Mouse (Mus musculus) brain, adult 2 months (tissue): ENCODE results near the gene Actl10.
A peak's percentile ranks its signal among the peaks of the same experiment; 100 is the strongest.

Source experiments
- DNase-seq: peaks from one replicate; pipeline ENCODE4 v3.0.0; 2011; ENCODE audit warnings: low read depth, low spot score

Gene Actl10

DNA sequence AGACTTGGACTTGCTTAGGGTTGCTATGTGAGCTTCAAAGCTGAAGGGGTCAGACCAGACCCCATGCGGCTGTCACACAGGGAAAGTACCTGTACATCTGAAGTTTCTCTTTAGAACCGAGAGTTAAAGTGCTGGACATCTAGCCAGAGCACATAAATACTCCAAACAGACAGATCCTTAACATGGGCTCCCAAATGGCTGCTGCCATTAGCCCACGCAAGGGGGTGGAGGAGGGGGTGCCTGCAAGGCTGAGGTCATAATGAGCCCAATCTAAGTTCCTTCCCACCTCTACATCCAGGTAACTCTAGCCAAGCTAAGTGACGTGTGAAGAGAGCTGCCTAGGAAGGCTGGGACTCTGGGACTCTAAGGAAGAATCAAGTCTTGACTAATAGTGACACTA lies at the start of gene Actl10:
Actl10 (plus strand) TSS at position 301 of the 400 bp plus-strand sequence.
- no peak for DNase-seq

DNA sequence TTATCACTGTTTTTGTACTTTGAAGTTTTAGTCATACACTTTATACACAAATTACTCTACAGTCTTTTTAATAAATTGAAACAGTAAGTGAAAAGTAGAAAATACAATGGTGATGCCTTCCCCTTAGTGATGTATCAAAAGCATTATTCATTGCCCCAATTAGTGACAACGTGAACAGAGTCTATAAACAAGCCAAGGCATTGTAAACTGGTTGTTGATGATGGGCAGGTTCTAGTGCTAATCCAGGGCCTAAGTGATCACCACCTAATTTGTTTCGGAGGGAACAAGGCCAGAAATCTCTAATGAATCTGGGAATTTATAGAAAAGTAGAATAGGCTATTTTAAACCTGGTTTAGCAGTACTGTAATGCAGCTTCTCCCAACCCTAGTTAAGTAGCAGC lies 44.5 kb upstream of the Actl10 start:
- no peak for DNase-seq

DNA sequence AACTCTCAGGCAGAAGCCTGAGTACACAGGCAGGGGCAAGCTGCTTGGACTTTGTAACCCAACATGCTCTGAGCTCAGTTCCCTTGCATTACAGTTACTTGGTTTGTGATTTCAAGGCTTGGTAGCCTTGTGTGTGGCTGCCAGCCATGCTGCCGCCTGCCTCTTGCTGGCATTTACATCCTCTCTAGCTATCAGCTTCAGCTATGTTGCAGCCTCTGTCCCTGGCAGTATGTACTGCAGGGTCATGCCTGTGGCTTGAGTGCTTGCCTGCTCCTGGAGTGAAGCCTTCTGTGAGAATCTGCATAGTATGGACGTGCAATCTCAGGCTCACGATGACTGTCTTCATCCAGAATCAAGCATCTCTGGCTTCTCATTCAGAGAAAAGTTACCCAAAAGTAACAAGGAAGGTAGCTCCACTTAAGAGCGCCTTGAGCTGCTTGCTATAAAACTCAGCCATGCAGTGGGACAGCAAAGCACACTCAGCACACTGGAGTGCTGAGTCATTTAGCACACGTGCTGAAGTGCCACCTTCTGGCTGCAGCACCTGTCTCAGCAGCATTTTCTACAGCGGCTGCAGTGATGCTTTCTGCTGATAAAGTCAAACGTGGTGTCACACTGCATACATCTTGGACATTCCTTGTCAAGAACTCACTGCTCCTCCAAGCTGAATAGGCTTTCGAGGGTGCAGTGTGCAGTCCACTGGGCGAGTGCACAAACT lies 43.9 kb upstream of the Actl10 start:
- DNase-seq = peak; percentile 91

DNA sequence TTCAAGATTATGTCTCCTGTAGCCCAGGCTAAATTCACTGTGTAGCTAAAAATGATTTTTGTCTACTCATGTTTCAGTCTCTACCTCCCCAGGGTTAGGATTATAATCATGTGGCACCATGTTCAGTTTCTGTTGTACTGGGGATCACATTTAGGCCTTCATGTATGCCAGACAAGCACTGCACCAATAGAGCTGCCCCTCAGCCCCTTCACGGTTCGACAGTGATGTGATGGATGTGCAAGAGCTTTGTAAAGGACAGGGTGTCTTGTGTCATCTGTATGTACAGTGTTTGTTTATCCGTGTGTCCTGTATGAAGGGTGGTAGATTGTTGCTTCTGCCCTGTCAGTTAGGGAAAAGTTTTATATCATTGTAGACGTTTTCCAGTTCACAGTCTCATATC lies 43.1 kb upstream of the Actl10 start:
- DNase-seq = no peak

DNA sequence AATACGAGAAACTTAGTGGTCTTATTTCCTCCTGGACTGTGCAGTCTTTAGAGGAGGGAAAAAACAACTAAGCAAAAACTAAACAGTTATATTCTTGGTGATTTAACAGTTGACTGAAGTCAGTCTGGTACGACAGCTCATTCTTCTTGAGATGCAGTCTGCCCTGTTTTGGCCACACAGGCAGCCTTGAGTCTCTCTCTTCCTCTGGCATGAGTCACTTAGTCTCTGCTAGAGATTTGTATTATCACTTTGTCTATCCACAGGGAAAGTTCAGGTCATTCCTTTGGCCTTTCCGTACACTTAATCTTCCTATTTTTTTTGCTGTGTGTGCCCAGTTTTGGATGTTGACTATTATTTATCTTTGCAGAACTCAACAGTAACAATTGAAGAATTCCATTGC lies 41.4 kb upstream of the Actl10 start:
- DNase-seq = no peak

DNA sequence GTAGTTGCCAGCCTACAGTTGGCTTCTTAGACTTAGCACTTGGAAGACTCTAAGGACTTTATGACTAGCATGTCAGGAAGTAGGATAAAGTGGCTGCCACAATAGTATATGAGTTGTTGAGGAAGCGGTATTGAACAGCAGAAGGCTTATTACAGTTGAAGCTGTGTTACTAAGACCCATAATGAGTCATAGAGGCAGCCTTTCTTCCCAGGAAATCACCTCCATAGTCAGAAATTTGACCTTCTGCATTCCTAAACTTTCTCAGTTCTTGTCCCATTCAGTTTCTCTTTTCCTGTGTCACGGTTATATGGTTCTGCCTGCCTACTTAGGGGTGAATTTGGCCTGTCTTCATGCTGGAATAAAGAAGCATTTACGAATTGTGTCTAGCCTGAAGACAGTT lies 34.6 kb upstream of the Actl10 start:
- DNase-seq = no peak

DNA sequence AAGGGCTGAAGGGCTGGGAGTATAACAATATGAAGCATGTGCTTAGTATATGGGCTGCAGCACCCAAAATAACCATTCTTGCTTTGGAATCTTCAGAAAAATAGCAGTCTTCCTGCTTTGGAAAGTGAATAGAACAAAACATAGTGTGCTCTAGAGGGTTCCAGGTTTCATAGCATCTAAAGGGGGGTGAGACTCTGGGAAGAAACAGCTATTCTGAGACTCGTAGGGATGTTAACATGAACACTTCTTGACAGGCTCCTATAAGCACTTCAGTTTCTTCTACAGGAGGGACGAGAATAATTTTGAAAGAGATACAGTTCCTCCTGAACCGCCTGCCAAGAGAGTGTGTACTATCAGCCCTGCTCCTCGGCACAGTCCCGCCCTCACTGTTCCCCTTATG lies 34.2 kb upstream of the Actl10 start:
- peak; percentile 48 for DNase-seq

DNA sequence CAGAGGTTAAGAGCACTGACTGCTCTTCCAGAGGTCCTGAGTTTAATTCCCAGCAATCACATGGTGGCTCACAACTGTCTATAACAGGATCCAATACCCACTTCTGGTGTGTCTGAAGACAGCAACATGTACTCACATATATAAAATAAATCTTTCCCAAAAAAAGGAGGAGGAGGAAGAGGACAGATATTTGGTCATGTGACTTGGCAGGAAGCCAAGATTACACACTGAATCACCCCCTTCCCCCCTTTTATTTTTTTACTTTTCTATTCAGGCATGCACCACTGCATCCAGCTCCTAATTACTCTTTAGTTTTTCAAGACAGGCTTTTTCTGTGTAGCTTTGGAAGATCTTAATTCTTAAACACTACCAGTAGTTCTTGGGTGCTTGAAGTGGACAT lies 30.1 kb upstream of the Actl10 start:
- no peak for DNase-seq

DNA sequence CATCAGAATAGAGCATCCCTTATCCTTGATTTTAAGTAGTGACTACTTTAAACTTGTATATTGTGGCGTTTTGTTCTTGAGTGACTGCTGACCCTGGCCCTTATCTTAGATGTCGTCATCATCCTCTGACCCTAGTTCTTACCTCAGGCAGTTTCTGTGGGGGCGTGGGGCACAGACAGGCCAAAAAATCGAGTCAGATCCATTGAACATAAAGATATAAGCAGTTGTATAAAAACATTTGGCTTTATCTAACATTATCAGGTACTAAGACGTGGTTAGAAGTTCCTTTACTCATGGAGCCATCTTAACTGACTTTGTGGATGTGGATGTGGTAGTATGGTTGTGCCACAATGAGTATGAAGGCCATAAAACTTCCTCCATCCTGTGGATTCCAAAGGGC lies 29.2 kb upstream of the Actl10 start:
- DNase-seq = no peak

DNA sequence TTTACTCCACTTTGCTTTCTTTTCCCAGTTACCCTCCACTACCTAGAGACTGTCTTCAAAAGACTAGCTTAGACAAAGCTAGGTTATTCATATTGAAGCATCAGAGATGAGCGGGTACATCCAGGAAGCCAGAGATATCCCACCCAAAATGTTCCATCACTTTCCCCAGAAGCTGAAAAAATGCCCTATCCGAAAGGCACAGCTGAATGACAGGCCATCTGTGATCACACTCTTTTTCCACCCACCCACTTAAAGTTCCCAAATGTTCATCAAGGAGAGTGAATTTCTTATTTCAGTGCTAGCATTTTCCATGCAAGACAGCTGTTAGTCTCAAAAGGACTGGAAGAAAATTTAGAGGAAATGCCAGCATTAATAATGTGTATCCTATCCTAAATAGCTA lies 26.3 kb upstream of the Actl10 start:
- DNase-seq = peak; percentile 83

DNA sequence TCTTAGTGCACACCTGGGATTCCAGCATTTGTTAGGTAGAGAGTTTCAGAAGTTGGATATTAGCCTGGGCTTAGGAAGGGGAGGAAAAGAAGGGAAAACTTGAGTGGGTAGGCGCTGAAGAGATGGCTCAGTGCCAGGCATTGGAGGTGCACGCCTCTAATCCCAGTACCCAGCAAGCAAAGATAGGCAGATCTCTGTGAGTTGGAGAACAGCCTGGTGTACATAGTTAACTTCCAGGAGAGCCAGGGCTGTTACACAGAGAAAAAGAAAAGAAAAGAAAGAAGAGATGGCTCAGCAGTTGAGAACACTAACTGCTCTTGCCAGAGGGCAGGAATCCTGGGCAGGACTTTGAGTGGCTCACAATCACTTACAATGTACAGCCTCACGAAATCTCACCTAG lies 25.0 kb upstream of the Actl10 start:
- DNase-seq = no peak

DNA sequence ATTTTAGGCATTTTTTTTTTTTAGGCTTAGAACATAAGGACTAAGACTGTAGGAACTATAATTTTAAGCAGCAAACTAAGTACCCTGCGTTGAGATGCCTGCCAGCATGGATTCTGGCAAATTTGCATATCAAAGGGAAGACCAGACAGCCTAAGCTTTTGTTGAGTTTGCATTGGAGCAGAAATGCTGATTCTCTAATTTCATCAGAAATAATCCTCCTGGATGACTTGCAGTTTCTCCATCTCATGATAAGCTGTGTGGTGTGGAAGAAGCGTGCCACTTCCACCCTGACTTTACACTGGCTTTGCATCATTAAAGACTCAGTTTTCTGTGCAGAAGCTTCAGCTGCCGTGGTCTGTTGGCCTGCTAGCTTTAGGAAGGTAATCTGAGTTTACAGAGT lies 18.7 kb upstream of the Actl10 start:
- DNase-seq = no peak

DNA sequence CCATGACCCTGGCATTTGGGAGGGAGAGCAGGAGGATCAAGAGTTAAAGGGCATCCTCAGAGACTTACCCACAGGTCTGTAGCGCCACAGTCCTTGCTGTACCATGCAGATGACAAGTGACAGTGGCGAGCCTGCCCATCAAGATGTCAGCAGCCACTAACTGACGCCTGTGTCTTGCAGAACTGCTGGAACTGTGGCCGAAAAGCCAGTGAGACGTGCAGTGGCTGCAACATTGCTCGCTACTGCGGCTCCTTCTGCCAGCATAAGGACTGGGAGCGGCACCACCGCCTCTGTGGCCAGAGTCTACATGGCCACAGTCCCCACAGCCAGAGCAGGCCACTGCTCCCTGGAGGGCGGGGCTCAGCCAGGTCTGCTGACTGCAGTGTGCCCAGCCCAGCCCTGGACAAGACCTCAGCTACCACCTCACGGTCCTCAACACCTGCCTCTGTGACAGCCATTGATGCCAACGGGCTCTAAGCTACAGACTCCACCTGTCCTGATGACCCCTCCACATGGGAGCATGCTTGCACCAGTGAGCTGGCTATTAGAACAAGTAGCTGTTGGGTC lies 16.8 kb upstream of the Actl10 start:
- no peak for DNase-seq

DNA sequence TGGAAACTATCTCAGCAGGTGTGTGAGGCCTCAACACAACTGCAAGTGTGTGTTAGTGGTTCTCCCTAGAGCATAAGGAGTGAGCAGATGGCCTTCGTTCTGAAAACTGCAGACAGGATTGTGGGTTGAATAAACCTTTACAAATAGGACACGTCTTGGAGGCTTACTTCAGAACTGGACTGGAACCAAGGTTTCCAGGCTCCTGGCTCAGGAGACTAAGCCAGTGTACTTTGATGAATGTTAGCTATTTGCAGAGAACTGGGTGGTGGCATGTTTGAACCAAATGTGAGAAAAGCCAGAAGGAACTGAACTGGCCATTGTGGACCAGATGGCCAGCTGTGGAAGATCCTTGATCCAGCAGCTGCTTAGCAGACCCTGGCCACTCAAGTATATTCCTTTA lies 13.3 kb upstream of the Actl10 start:
- DNase-seq = peak; percentile 92

DNA sequence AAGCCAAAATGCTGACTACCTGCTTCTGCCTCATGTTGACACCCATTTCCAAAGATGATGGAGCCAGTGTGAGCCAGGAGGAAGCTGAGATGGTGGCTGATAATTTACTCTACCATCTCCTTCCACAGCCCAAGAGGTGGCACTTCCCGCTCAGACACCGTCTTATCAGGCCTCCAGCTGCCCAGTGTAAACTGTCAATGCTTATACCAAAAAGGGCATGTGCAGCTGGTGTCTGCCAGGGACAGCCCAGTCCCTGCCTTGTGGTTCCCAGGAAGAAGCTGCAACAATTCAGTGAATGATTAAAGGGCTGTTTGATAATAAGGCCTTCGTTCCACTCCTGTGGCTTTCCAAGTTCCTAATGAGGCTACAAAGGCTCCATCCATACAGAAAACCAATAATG lies 12.9 kb upstream of the Actl10 start:
- no peak for DNase-seq

DNA sequence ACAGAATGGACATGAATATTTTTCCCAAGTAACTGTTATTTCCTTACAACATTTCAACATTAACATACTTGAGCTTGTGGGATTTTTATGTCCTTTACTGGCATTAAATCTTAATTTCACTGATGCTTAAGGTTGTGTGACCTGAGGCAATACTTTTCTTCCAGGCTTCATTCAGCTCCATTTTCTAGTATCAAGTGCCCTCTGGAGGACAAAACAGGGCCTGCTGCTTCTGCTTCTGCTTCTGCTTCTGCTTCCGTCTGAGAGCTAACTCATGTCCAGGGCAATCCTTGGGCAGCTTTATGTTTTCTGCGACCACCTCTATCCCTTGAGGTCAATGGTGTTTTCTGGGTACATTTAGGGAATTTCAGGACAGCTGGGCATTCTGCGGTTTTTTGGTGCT lies 11.9 kb upstream of the Actl10 start:
- DNase-seq = peak; percentile 79

DNA sequence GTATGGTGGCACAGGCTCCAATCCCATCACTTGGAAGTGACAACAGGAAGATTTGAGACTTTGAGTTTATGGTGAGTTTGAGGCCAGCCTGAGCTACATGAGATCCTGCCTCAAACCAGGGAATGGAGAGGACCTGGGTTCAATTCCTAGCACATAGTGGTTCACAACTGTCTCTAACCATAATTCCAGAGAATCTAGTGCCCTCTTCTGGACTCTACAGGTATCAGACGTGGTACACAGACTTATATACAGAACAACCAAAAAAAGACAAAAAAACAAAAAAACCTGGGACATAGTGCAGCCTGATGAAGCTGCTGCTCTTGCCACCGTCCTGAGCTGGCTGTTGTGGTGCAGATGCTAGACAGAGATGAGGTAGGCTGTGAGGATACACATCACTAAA lies 9.9 kb upstream of the Actl10 start:
- DNase-seq = no peak

DNA sequence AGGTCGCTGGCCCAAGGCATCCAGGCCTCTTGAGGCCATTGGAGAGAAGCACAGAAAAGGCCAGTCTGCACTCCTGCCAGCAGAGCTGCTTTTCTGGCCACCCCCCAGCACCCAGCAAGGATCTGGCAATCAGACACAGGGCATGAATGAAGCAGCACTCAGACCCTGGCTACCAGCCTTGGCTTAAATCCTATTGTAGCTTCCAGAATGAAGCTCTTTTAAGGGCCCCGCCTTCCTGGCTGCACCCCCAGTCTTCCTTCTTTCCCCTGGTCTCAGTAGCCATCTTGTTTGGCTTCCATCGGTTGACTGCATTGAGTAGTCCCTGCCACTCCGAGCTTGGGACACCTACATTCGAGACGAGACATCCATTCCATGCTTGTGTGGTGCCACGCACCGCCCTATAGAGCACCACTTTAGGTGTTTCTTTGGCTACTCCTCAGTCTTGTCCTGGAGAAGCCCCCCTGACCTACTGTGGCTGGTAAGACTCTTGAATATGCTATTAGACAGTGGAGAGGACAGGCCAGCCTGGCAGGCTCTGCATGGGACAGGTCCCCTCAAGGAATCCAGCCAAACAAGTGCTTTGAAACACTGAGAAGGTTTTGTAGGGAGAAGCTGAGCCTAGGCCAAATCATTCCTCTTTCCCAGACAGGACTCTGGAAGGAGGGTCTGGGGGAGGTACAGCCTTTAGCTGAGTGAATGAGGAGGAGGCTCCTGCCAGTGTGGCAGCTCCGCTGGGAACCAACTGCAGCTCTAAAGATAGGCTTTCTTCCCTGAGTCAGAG lies 7.8 kb upstream of the Actl10 start:
- DNase-seq = peak; percentile 98

DNA sequence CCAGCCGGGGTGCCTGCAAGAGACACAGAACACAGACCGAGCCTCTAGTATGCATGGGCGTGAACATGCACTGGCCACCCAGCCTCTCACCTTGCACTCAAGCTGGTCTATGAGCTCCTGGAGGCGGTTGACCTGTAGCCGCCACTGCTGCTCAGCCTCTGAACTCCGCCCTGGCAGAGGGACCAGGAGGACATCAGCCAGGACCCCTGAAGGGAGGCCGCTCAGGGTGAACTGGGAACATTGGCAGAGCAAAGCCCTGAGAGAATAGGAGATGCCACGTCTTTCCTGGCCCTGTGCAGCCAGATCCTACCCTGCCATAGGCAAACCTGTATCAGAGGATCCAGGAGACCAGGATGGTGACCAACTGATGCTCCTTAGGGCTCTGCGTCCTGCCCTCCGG lies 4.9 kb upstream of the Actl10 start, which contains the start of gene 1700003F12Rik:
1700003F12Rik (plus strand) TSS at position 375 of the 400 bp plus-strand sequence.
- DNase-seq = no peak

DNA sequence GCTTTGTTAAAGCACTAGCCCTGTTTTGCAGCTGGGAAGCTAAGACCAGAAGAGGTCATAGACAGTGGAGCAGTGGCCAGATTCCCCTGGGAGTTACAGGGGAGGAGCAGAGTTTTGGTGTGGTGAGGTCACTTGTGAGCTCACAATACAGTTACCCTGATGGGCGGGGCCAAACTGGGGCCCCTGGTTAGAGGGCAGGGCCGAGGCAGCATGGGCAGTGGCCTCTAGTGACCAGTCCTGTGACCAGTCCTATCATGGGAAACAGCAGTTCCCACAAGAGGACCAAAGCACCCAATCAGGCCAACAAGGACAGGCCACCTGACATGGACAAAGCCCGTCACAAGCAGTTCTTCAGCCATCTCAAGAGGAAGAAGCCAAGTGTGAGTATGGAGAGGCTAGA lies 2.9 kb upstream of the Actl10 start:
- no peak for DNase-seq

DNA sequence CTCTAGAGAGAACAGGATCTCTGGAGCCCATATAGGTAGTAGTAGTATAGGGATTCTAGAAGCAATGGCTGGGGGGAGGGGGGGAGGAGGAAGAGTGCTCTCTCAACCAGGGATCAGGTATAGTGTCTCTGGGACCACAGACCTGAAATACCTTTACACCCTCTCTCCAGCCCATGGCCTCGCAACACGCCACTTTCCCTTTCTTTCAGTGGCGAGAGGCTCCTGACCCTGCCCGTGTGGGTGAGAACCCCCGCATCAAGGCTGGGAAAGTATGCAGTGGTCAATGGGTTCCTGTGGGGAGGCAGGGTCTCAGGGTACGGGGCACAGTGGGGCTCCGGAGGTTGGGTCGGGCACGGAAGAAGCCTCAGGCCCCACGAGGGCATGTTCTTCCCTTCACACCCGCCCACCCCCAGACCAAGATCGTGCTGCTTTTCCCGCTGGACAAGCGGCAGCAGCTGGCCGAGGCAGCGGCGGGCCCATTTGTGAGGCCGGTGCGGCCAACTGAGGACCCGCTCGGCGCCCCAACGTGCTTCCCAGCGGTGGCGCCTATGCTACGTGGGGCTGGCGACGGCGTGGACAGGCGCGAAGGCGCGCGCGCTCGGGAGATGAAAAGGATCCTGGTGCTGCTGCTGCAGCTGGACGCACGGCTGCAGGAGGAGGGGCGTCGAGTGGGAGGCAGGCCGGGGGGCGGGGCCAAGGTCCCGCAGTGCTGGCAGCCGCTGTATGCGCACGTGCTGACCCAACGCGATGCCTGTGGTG lies 2.3 kb upstream of the Actl10 start:
- peak; percentile 66 for DNase-seq

DNA sequence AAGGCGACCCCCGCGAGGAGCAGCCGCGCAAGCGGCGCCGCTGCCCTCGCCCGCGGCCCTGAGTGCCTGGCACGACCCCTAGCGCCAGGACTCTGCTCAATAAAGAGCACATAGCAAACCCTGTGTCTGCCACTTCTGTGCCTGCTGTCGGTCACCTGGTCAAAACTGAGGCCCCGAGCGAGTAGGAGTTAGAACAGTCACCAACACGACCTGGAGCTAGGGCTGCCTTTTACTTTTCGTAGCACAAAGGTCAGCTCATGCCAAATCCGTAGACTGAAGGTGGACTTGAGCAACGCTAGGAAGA lies 1.7 kb upstream of the Actl10 start:
- no peak for DNase-seq
